ENCODE assay signal across 10 mouse cellular contexts in the genomic region with DNA sequence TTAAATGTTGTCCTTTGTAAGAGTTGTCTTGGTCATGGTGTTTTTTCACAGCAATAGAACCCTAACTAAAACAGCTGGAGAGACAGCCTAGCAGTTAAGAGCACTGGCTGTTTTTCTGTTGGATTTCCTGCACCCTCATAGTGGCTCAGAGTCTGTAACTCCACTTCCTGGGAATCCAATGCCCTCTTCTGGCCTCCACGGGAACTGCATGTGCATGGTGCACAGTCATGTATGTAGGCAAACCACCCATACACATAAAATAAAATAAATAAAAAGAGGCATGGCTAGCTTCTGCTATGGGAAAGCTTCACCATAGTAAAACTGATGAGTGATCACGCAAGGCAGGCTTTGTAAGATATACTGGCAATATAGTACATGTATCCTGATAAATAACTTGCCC. TPM values are rescaled to one million over a fixed set of nuclear protein-coding genes. Genes with fewer than 3 reads are reported as not detected.
DNase-seq lines count a peak whose midpoint lies in the region; ATAC-seq and TF ChIP-seq lines count a peak whose summit lies in the region.
"Had no signal": no experiment of that assay in that cellular context is flagged by ENCODE, and none has a peak within 500 bp of the region (broad histone marks: within the 10 kb centered on the region; RNA-seq: fewer than 3 reads in every experiment).

No protein-coding gene starts in this region.

- no peaks in the 10 kb centered on the region for H3K36me3 ChIP-seq in heart, postnatal 0 days (replicated peaks; ENCODE audit: control insufficient read depth, insufficient read depth, low read length)
- H3K36me3 ChIP-seq: embryonic facial prominence, embryonic 15.5 days; liver, embryonic 15.5 days had no signal

- H3K27ac ChIP-seq in heart, postnatal 0 days (ENCODE audit: low read depth), result 0 out of 2 replicates have a peak overlapping the region, but pooled peaks have one; percentile 54
- H3K27ac ChIP-seq: embryonic facial prominence, embryonic 15.5 days; liver, embryonic 15.5 days had no signal

- no peak for TF ChIP-seq EP300 in heart, postnatal 0 days (IDR thresholded peaks at IDR 0.05; ENCODE audit: low read depth)

- no peak overlapping the region for H3K4me2 ChIP-seq in heart, postnatal 0 days (ENCODE audit: low read depth, low read length)
- H3K4me2 ChIP-seq: embryonic facial prominence, embryonic 15.5 days had no signal

- no peak for DNase-seq in heart, postnatal 0 days (ENCODE audit: low spot score)
- DNase-seq in heart, adult 9 months (ENCODE audit: low spot score in 2 of 2), result no peak
- peak; percentile 91 to 92 for DNase-seq in B cell, adult 2 months
- DNase-seq in NIH3T3 (ENCODE audit: low read depth), result peak; percentile 74
- DNase-seq in lung, postnatal 14 days, result peak; percentile 77
- DNase-seq in thymus, adult 18-20 months, result peak; percentile 60 to 71
- DNase-seq in right cerebral cortex, postnatal 10 days (ENCODE audit: low spot score in 2 of 2), result no peak

- 52% methylated on average over 2 of the region's 2 CpGs for WGBS in heart, postnatal 0 days

- no peak overlapping the region for H3K4me3 ChIP-seq in heart, postnatal 0 days (ENCODE audit: low read depth, low read length)
- H3K4me3 ChIP-seq: embryonic facial prominence, embryonic 15.5 days; liver, embryonic 15.5 days had no signal

- H3K27me3 ChIP-seq in heart, postnatal 0 days (ENCODE audit: control insufficient read depth, insufficient read depth, low read length), result no peaks in the 10 kb centered on the region
- H3K27me3 ChIP-seq: embryonic facial prominence, embryonic 15.5 days; liver, embryonic 15.5 days had no signal

- no peak overlapping the region for H3K9ac ChIP-seq in heart, postnatal 0 days (replicated peaks; ENCODE audit: low read depth, low read length)
- H3K9ac ChIP-seq: embryonic facial prominence, embryonic 15.5 days; liver, embryonic 15.5 days had no signal

- no peak for ATAC-seq in heart, postnatal 0 days (ENCODE audit: insufficient read depth, low read depth)
- ATAC-seq in erythroblast, adult 5-6 weeks (replicated peaks; ENCODE audit: low FRiP score, poor library complexity, severe bottlenecking), result peak; percentile 73

- peak; percentile 55 for TF ChIP-seq CTCF in heart, postnatal 0 days (IDR thresholded peaks at IDR 0.05; ENCODE audit: low read depth)

- no peaks in the 10 kb centered on the region for H3K9me3 ChIP-seq in heart, postnatal 0 days (replicated peaks; ENCODE audit: control insufficient read depth, low read length)
- H3K9me3 ChIP-seq: embryonic facial prominence, embryonic 15.5 days; liver, embryonic 15.5 days had no signal

- H3K4me1 ChIP-seq in heart, postnatal 0 days (ENCODE audit: control insufficient read depth, insufficient read depth), result peaks cover 19% of the 10 kb centered on the region

RNA-seq across cellular contexts. Expression of a gene that starts 9.0 kb away (rescaled TPM):
- 26.6 and 31.4 TPM in 2 replicates for total RNA-seq in heart, postnatal 0 days (2014; rRNA removed; ENCODE audit: low replicate concordance)
- polyA plus RNA-seq in heart, postnatal 0 days (2015; fragmentation: Nextera tagmentation; extraction: Ambion mirVana), result 9.7 and 10.0 TPM in 2 replicates
- total RNA-seq in erythroblast, adult 5-6 weeks (2015; ENCODE audit: low replicate concordance), result 2.5 and 3.5 TPM in 2 replicates
- total RNA-seq in erythroblast, adult 5-6 weeks (2017; ENCODE audit: low replicate concordance), result 7.4 and 7.8 TPM in 2 replicates

RNA-seq across cellular contexts. Expression of a gene that starts 19.4 kb away (rescaled TPM):
- total RNA-seq in heart, postnatal 0 days (2014; rRNA removed; ENCODE audit: low replicate concordance), result 25.3 and 28.2 TPM in 2 replicates
- polyA plus RNA-seq in heart, postnatal 0 days (2015; fragmentation: Nextera tagmentation; extraction: Ambion mirVana), result 12.1 and 14.5 TPM in 2 replicates
- total RNA-seq in erythroblast, adult 5-6 weeks (2015; ENCODE audit: low replicate concordance), result 7.1 and 7.9 TPM in 2 replicates
- 7.9 and 9.8 TPM in 2 replicates for total RNA-seq in erythroblast, adult 5-6 weeks (2017; ENCODE audit: low replicate concordance)

Comparison
In these comparisons a context has a peak if more than half of its experiments do, and no peak if none do; other contexts are left out.
1. DNase-seq: peak in B cell, adult 2 months (2 of 2), NIH3T3 (single experiment), lung, postnatal 14 days (single experiment) and thymus, adult 18-20 months (2 of 2); none in heart, postnatal 0 days (single experiment), heart, adult 9 months (0 of 2) and right cerebral cortex, postnatal 10 days (0 of 2).